Mouse (Mus musculus): ENCODE measurements around the gene Rrp1.
"Not testable (repeated sequence)": the region's sequence is repeated elsewhere in the genome, so short reads cannot be mapped to it uniquely, and the experiment has no call there.

Gene Rrp1

GRCm38 (mm10) chr10:78422614-78423013 lies 9.8 kb upstream of the Rrp1 start:
- no peak for DNase-seq

- DNase-seq, result no peak
Observed at GRCm38 (mm10) chr10:78420929-78421328, 8.1 kb upstream of the Rrp1 start.

DNA sequence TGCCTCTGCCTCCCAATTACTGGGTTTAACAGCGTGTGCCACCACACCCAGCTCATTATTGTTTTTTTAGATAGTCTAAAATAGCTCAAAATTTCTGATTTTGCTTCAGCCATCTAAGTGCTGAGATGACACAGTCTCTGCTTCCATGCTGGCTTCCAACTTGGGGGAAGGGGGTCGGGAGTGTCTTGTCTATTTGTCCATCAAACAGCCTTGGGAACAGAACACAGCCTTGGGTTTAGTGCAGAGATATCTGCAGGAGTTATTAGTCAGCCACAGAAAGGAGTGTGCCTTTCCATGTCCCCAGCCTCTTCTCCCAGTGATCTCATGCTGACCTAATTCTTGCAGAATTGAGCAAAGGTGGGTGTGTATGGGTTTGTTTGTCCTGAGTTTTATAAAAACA lies 5.9 kb upstream of the Rrp1 start:
- DNase-seq, result no peak

DNA sequence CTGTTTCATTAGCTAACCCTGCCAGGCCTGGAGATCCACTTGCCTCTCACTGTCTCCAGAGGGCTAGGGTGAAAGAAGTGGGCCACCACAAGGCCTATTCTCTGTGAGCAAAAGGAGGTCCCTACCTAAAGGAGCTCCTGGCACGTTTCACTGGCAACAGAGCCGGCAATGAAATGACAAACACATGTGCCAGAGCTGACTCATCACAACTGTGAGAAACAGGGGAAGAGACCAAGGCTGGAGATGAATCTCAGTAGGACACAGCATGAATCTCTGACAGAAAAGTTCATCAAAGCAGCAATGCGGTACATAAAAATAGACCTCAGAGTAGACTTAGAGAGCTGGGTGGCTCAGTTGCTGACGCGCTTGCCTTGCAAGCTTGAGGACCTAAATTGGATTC lies 5.0 kb upstream of the Rrp1 start:
- no peak for DNase-seq

DNA sequence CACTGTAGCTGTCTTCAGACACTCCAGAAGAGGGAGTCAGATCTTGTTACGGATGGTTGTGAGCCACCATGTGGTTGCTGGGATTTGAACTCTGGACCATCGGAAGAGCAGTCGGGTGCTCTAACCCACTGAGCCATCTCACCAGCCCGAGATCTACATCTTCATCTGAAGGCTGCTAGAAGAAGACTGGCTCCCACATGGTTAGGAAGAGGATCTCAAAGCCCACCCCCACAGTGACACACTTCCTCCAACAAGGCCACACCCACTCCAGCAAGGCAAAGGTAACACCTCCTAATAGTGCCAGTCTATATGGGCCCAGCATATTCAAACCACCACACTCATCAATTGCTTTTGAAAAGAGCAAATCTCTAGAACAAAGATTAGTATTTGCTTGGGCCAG lies 2.1 kb upstream of the Rrp1 start:
- DNase-seq, result not testable (repeated sequence)

DNA sequence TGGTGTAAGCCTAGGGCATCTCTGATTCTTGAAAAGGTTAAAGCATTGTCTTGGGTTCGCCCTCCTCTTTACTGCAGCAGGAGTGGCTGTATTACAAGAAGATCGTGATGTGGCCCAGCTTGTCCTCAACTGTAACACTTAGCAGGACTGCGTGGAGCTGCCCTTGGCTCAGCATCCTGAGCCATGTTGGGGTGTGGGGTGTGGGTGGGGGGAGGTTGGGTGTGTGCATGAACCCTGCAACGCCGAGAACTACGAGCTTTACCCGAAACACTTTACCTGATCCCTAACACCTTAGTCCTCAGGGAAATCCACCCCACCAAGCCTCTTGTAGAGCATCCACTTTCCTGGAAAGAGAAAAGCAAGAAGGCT lies 293 bp upstream of the Rrp1 start:
- DNase-seq, result no peak

DNA sequence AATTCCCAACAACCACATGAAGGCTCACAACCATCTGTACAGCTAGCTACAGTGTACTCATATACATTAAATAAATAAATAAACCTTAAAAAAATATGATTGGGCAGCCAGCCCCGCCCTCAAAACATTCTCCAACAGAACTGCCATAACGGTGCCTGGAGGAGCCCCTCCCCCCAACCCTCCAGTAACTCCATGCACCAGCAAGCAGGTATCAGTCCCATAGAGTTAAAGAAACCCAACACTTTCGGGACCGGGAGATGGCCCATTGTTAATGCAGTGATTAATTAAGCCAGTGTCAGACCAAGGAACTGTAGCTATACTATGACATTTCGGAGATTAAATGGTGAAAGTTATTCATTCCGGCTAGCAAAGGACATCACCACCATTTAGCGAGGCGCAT lies 992 bp downstream of the Rrp1 start:
- peak; percentile 15 for DNase-seq

GRCm38 (mm10) chr10:78409035-78409788 lies 3.6 kb downstream of the Rrp1 start:
- DNase-seq, result no peak

GRCm38 (mm10) chr10:78407132-78407531 lies 5.7 kb downstream of the Rrp1 start:
- DNase-seq, result no peak

GRCm38 (mm10) chr10:78406152-78406551 lies 6.7 kb downstream of the Rrp1 start:
- DNase-seq, result no peak

DNA sequence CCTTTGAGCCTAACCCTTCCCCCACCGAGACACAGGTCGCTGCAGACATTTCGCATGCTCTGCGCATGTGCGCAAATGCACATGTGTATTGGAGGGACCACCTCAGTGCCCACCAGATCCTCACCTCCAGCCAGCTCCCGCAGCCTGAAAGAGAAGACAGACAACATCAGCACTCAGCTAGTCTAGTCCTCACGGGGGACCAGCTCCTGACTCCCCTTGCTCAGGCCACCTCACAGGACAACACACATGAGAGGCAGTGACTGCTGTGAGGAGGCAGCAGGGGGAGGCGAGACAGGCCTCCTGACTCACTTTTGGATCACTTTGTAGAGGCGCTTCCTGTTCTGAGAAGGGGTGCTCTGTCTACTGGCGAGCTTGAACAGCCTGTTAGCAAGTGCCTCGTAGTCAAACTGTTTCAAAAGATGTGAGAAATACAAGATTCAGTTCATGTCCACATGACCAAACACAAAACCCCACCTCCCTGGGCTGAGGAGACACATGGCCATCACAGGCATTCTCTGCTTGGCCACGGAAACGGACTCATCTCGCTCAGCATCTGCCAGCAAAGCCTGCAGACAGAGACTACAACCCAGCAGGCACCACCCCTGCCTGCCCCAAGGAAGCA lies 10.4 kb downstream of the Rrp1 start:
- no peak for DNase-seq

DNA sequence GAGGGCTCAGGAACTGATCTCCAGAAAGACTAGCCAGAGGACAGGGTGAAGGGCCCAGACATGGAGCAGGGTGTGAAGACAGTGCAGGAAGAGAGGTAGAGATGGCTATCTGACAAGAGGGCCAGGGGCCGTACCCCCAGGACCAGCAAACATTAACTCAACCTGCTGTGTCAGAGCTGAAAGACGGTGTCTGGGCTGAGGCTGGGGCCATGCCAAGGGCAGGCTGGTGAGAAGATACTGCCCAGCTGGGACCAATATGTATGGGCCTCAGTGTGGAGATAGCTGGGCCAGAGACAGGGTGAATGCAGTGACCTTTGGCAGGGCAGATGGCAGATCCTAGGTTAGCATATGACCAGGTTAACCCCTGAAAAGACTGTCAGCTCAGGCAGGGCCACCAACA lies 11.7 kb downstream of the Rrp1 start:
- DNase-seq, result no peak

- peak; percentile 60 for DNase-seq
Observed at GRCm38 (mm10) chr10:78399090-78399657, 13.7 kb downstream of the Rrp1 start.

- DNase-seq, result no peak
Observed at GRCm38 (mm10) chr10:78396625-78396885, 16.3 kb downstream of the Rrp1 start.

DNA sequence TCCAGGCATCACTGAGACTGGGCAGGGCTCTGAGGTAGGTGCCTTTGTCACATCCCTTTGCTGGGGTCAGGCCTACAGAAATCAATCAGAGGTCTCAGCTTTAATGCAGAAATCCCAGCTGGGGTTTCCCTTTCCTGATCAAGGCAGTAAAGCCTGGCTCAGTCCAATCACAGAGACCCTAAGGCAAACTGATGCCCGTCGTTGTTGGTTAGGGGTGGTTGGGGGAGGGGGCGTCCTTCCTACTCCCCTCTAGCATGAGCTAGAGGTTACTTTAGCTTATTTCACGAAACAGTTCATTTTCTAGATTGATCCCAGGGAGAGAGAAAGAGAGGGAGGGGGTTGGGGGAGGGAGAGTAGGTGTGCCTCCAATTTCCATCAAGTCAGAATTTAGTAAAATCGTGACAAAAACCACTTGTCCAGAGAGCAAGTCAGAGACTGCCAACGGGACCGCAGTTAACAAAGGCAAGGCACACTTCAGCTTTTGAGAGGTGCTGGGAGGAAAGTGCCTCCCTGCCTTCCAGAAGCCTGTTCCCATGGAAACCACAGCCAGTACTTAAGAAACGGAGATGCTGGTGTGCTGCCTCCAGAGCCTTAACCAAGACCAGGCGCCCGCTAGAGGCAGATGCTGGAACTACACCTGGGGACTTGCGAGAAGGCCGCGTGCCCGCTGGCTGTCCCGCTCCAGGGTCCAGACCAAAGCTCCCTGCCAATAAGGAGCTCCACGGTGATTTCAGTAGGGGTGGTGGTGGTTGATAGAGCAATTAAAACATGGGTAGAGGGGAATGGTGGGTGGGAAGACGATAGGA lies 16.8 kb downstream of the Rrp1 start:
- peak; percentile 95 for DNase-seq

- no peak for DNase-seq
Observed at GRCm38 (mm10) chr10:78395377-78395776, 17.5 kb downstream of the Rrp1 start.

DNA sequence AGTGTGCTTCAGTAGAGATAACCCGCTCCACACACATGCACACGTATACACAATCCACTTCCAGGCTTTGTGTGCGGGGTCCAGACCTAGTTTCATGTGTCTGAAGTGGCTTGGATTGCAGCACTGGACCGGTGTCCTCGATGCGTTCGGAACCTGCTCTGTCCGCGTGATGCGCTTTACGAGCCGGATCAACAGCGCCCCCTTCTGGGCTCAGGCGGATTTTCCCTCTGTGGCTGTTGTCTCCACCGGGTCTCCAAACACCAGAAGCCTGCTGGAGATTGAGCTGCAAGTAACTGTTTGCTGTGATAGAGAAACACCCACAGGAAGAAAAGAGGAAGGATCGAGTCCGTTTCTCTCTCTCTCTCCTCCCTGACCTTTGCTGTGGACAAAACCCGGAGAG lies 20.8 kb downstream of the Rrp1 start:
- peak; percentile 85 for DNase-seq

GRCm38 (mm10) chr10:78390982-78391470 lies 21.8 kb downstream of the Rrp1 start:
- DNase-seq, result no peak

DNA sequence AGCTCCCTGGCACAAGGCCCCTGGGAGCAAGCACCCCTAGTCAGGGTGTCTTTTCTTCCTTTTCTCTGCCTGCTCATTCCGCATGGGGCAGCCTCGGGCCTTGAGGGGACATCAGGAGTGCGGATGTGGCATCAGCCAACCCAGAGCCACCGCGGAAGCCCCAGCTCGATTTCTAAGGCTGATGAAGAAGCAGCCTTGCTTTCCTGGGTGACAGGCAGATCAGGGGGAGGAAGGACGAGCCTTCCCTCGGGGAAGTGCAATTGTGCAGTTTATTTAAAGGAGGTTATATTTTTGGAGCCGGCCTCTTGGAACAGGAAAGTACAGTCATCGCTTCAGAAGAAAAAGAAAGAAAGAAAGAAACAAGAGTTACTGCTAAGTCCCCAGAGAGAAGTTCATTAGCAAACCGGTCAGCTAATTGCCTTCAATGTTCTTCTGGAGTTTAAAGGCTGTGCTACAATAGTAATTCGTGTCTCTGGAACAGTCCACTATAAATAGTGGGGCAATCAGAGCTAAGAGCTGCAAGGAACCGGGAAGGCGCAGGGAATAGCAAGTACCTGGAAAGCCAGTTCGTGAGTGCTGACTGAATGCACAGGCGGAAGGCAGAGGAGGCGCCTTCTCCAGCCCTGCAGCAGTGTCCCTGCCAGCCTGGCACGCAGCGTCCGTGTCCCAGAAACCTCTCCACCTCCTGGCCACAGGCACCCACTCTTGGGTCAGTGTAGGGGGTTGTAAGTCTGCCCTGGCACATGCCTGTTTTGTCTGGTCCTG lies 24.4 kb downstream of the Rrp1 start:
- DNase-seq, result no peak

GRCm38 (mm10) chr10:78385520-78385919 lies 27.3 kb downstream of the Rrp1 start:
- DNase-seq, result no peak

- DNase-seq, result no peak
Observed at GRCm38 (mm10) chr10:78383567-78383966, 29.3 kb downstream of the Rrp1 start.

DNA sequence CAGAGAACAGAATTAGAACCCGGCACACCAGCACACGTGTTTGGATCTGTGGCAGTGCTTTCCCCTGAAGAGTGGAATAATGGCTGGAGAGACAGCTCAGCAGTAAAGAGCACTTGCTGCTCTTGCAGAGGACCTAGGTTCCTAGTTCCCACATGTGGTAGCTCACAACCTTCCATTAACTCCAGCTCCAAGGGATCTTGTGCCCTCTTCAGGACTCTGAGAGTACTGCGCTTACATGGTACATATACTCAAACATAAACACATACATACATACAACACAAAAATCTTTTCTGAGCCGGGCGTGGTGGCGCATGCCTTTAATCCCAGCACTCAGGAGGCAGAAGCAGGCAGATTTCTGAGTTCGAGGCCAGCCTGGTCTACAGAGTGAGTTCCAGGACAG lies 34.3 kb downstream of the Rrp1 start:
- no peak for DNase-seq

Measured in kidney, adult 9 months (tissue).